Mouse (Mus musculus) lung, embryonic 15.5 days (tissue): Measurements from ENCODE around the gene Lca5l. TPM values are rescaled to one million over a fixed set of nuclear protein-coding genes. Genes with fewer than 3 reads are reported as not detected.
A peak's percentile ranks its signal among the peaks of the same experiment; 100 is the strongest.

Experiments
- ATAC-seq: fragments of 200-750 bp; cut with Nextera tagmentation; 2 replicates; pipeline ENCODE4 v1.8.0; 2017; ENCODE audit warnings: moderate number of reproducible peaks, borderline replicate concordance; ENCODE audit not compliant: low FRiP score, low TSS enrichment; ENCODE audit errors: extremely low read depth
- H3K27ac ChIP-seq: fragments of 300-500 bp; sonication (generic); 2 replicates; pipeline ENCODE4 v1.5.1; 2015; ENCODE audit warnings: moderate library complexity, mild to moderate bottlenecking, inconsistent platforms
- H3K27me3 ChIP-seq: fragments of 300-500 bp; sonication (generic); 2 replicates; pipeline ENCODE4 v1.6.1; 2015; ENCODE audit warnings: inconsistent platforms
- H3K36me3 ChIP-seq: fragments of 300-500 bp; sonication (generic); 2 replicates; pipeline ENCODE4 v1.6.1; 2015; ENCODE audit warnings: inconsistent platforms
- H3K4me1 ChIP-seq: fragments of 300-500 bp; sonication (generic); 2 replicates; pipeline ENCODE4 v1.6.1; 2015; ENCODE audit warnings: inconsistent platforms
- H3K4me2 ChIP-seq: fragments of 300-500 bp; sonication (generic); 2 replicates; pipeline ENCODE4 v1.6.1; 2015; ENCODE audit warnings: inconsistent platforms, mild to moderate bottlenecking, moderate library complexity
- H3K4me3 ChIP-seq: fragments of 300-500 bp; sonication (generic); 2 replicates; pipeline ENCODE4 v1.5.1; 2015; ENCODE audit warnings: mild to moderate bottlenecking, inconsistent platforms
- H3K9ac ChIP-seq: fragments of 300-500 bp; sonication (generic); 2 replicates; pipeline ENCODE4 v1.6.1; 2015; ENCODE audit warnings: inconsistent platforms
- H3K9me3 ChIP-seq: fragments of 300-500 bp; sonication (generic); 2 replicates; pipeline ENCODE4 v1.6.1; 2016; ENCODE audit warnings: inconsistent platforms
- WGBS: fragments of 180-500 bp; shearing (Covaris S2); methylation state at CpG from one replicate; pipeline ENCODE4 v1.1.7; 2015; 5-methylcytosine and 5-hydroxymethylcytosine counted together
- polyA plus RNA-seq: library from polyadenylated mRNA; unstranded; fragments of >200 nt; fragmentation: Nextera tagmentation; extraction: Ambion mirVana; gene quantifications from 2 replicates; pipeline ENCODE4 v1.2.1, GENCODE M21; 2015

The Lca5l gene
- 0.96 and 1.2 TPM in 2 replicates for polyA plus RNA-seq

GRCm38 (mm10) chr16:96191531-96192506 is at the start of gene Lca5l:
TSS of gene Lca5l (minus strand) at chr16:96192271.
- no peaks in the 10 kb centered on the region for H3K9me3 ChIP-seq
- H3K9ac ChIP-seq: peak within 1 kb of the TSS; percentile 71
- peaks cover 7% of the 10 kb centered on the region; the same call in 1 of the 2 replicates for H3K4me1 ChIP-seq
- ATAC-seq: peak; percentile 98
- peak within 1 kb of the TSS; percentile 77 for H3K4me3 ChIP-seq
- H3K36me3 ChIP-seq: no peaks in the 10 kb centered on the region
- under 1% methylated on average over 76 of the region's 77 CpGs for WGBS
- H3K27ac ChIP-seq: peak within 1 kb of the TSS; percentile 65
- H3K27me3 ChIP-seq: no peaks in the 10 kb centered on the region; the same call in 1 of the 2 replicates
- H3K4me2 ChIP-seq: peak within 1 kb of the TSS; percentile 83

- WGBS: 60% methylated on average over 17 of the region's 17 CpGs
- Histone ChIP-seq H3K27ac (no peak within 1 kb of the TSS), H3K36me3 (no peaks in the 10 kb centered on the region), H3K9me3 (no peaks in the 10 kb centered on the region), H3K4me2 (peak within 1 kb of the TSS; percentile 38), H3K27me3 (no peaks in the 10 kb centered on the region), H3K4me1 (no peaks in the 10 kb centered on the region), H3K9ac (no peak within 1 kb of the TSS), H3K4me3 (no peak within 1 kb of the TSS)
- ATAC-seq: peak; percentile 46; the same call in 1 of the 2 replicates
Observed at GRCm38 (mm10) chr16:96235366-96235970, 43.4 kb upstream of the Lca5l start, which contains the start of gene B3galt5. TSS of gene B3galt5 (plus strand) at chr16:96235801.

GRCm38 (mm10) chr16:96233996-96234395 is 41.9 kb upstream of the Lca5l start:
- no peaks in the 10 kb centered on the region for H3K27me3 ChIP-seq
- H3K4me3 ChIP-seq: no peak overlapping the region
- no peaks in the 10 kb centered on the region for H3K36me3 ChIP-seq
- no peak overlapping the region for H3K27ac ChIP-seq
- H3K9ac ChIP-seq: no peak overlapping the region
- ATAC-seq: no peak
- no peaks in the 10 kb centered on the region for H3K4me1 ChIP-seq
- H3K4me2 ChIP-seq: no peak overlapping the region
- H3K9me3 ChIP-seq: no peaks in the 10 kb centered on the region
- WGBS: 83% methylated on average over 8 of the region's 8 CpGs

- Histone ChIP-seq H3K9ac (no peak overlapping the region), H3K9me3 (no peaks in the 10 kb centered on the region), H3K4me2 (no peak overlapping the region), H3K27me3 (no peaks in the 10 kb centered on the region), H3K4me3 (no peak overlapping the region), H3K4me1 (no peaks in the 10 kb centered on the region), H3K27ac (no peak overlapping the region), H3K36me3 (no peaks in the 10 kb centered on the region)
- WGBS: 85% methylated on average over 8 of the region's 8 CpGs
- no peak for ATAC-seq
Observed at GRCm38 (mm10) chr16:96231974-96232373, 39.9 kb upstream of the Lca5l start.

GRCm38 (mm10) chr16:96231251-96231650 is 39.2 kb upstream of the Lca5l start:
- WGBS: 94% methylated on average over 4 of the region's 4 CpGs
- Histone ChIP-seq H3K36me3 (no peaks in the 10 kb centered on the region), H3K27ac (no peak overlapping the region), H3K9ac (no peak overlapping the region), H3K4me1 (no peaks in the 10 kb centered on the region), H3K9me3 (no peaks in the 10 kb centered on the region), H3K27me3 (no peaks in the 10 kb centered on the region), H3K4me3 (no peak overlapping the region), H3K4me2 (no peak overlapping the region)
- no peak for ATAC-seq

- ATAC-seq: no peak
- Histone ChIP-seq H3K27me3 (no peaks in the 10 kb centered on the region), H3K4me2 (no peak overlapping the region), H3K4me3 (no peak overlapping the region), H3K27ac (no peak overlapping the region), H3K9me3 (no peaks in the 10 kb centered on the region), H3K9ac (no peak overlapping the region), H3K36me3 (no peaks in the 10 kb centered on the region), H3K4me1 (no peaks in the 10 kb centered on the region)
- WGBS: 27% methylated on average over 11 of the region's 11 CpGs
Observed at GRCm38 (mm10) chr16:96230411-96230810, 38.3 kb upstream of the Lca5l start.

GRCm38 (mm10) chr16:96229044-96229555 is 37.0 kb upstream of the Lca5l start:
- WGBS: 32% methylated on average over 8 of the region's 8 CpGs
- ATAC-seq: no peak
- Histone ChIP-seq H3K27me3 (no peaks in the 10 kb centered on the region), H3K9me3 (no peaks in the 10 kb centered on the region), H3K36me3 (no peaks in the 10 kb centered on the region), H3K27ac (no peak overlapping the region), H3K4me1 (no peaks in the 10 kb centered on the region), H3K4me2 (no peak overlapping the region), H3K4me3 (no peak overlapping the region), H3K9ac (no peak overlapping the region)

- Histone ChIP-seq H3K9me3 (no peaks in the 10 kb centered on the region), H3K27ac (no peak overlapping the region), H3K4me1 (no peaks in the 10 kb centered on the region), H3K36me3 (no peaks in the 10 kb centered on the region), H3K27me3 (no peaks in the 10 kb centered on the region), H3K4me3 (no peak overlapping the region), H3K9ac (no peak overlapping the region), H3K4me2 (no peak overlapping the region)
- ATAC-seq: no peak
- 38% methylated on average over 13 of the region's 13 CpGs for WGBS
Observed at GRCm38 (mm10) chr16:96228438-96228837, 36.4 kb upstream of the Lca5l start.

GRCm38 (mm10) chr16:96222452-96222851 is 30.4 kb upstream of the Lca5l start:
- H3K4me2 ChIP-seq: no peak overlapping the region
- no peak overlapping the region for H3K27ac ChIP-seq
- H3K4me1 ChIP-seq: no peaks in the 10 kb centered on the region
- H3K27me3 ChIP-seq: no peaks in the 10 kb centered on the region
- H3K4me3 ChIP-seq: no peak overlapping the region
- H3K9ac ChIP-seq: no peak overlapping the region
- no peaks in the 10 kb centered on the region for H3K36me3 ChIP-seq
- 78% methylated on average over 1 of the region's 1 CpGs for WGBS
- ATAC-seq: no peak
- H3K9me3 ChIP-seq: no peaks in the 10 kb centered on the region

- Histone ChIP-seq H3K4me2 (no peak overlapping the region), H3K4me1 (no peaks in the 10 kb centered on the region), H3K9me3 (no peaks in the 10 kb centered on the region), H3K27ac (no peak overlapping the region), H3K4me3 (no peak overlapping the region), H3K27me3 (no peaks in the 10 kb centered on the region), H3K9ac (no peak overlapping the region), H3K36me3 (no peaks in the 10 kb centered on the region)
- ATAC-seq: no peak
- WGBS: 62% methylated on average over 3 of the region's 3 CpGs
Observed at GRCm38 (mm10) chr16:96221959-96222358, 29.9 kb upstream of the Lca5l start.

GRCm38 (mm10) chr16:96221491-96221890 is 29.4 kb upstream of the Lca5l start:
- H3K4me3 ChIP-seq: no peak overlapping the region
- no peak overlapping the region for H3K9ac ChIP-seq
- no peaks in the 10 kb centered on the region for H3K36me3 ChIP-seq
- no peak overlapping the region for H3K4me2 ChIP-seq
- ATAC-seq: no peak
- no peak overlapping the region for H3K27ac ChIP-seq
- H3K9me3 ChIP-seq: no peaks in the 10 kb centered on the region
- no peaks in the 10 kb centered on the region for H3K27me3 ChIP-seq
- no peaks in the 10 kb centered on the region for H3K4me1 ChIP-seq
- WGBS: 54% methylated on average over 5 of the region's 5 CpGs

GRCm38 (mm10) chr16:96213027-96213426 is 21.0 kb upstream of the Lca5l start:
- Histone ChIP-seq H3K4me3 (no peak overlapping the region), H3K36me3 (no peaks in the 10 kb centered on the region), H3K27ac (no peak overlapping the region), H3K9me3 (no peaks in the 10 kb centered on the region), H3K4me2 (no peak overlapping the region), H3K27me3 (no peaks in the 10 kb centered on the region), H3K4me1 (peaks cover 7% of the 10 kb centered on the region), H3K9ac (no peak overlapping the region)
- WGBS: 89% methylated on average over 4 of the region's 4 CpGs
- ATAC-seq: no peak
